Mouse (Mus musculus) bone marrow, adult 2 months (tissue): ENCODE measurements around the gene Wnk2. TPM values are rescaled to one million over a fixed set of nuclear protein-coding genes. Genes with fewer than 3 reads are reported as not detected.

Experiments
- H3K27ac ChIP-seq: fragments of 200-500 bp; 2 replicates; pipeline ENCODE4 v1.5.1; 2012; ENCODE audit warnings: low read depth, mild to moderate bottlenecking, control low read depth, inconsistent platforms, low read length; ENCODE audit not compliant: control insufficient read depth, poor library complexity, insufficient read depth
- H3K4me1 ChIP-seq: fragments of 200-500 bp; 2 replicates; pipeline ENCODE4 v1.6.1; 2011; ENCODE audit warnings: low read length; ENCODE audit not compliant: control insufficient read depth, insufficient read depth
- H3K4me3 ChIP-seq: fragments of 200-500 bp; replicated peaks from 2 replicates; pipeline ENCODE3; 2011; ENCODE audit warnings: mild to moderate bottlenecking, low read depth, low read length, control low read depth; ENCODE audit not compliant: control insufficient read depth
- CTCF ChIP-seq: fragments of 200-500 bp; IDR thresholded peaks from 2 replicates; pipeline ENCODE4 v1.5.1; 2011; ENCODE audit warnings: low read length, control low read depth; ENCODE audit not compliant: control insufficient read depth, insufficient read depth
- POLR2A ChIP-seq: fragments of 200-500 bp; IDR thresholded peaks from 2 replicates; pipeline ENCODE4 v1.6.1; 2011; ENCODE audit warnings: low read depth, mild to moderate bottlenecking, control low read depth, low read length, borderline replicate concordance; ENCODE audit not compliant: control insufficient read depth
- WGBS: fragments of 180-500 bp; shearing (Covaris S2); methylation state at CpG from one replicate; pipeline ENCODE4 v1.1.7; 2018; 5-methylcytosine and 5-hydroxymethylcytosine counted together
- polyA plus RNA-seq: library from polyadenylated mRNA; stranded (reverse); fragments of >200 nt; gene quantifications from 2 replicates; pipeline ENCODE4 v1.2.4, GENCODE M21; 2011; ENCODE audit warnings: low replicate concordance; ENCODE audit not compliant: missing spikeins, insufficient read depth, insufficient read length

Gene Wnk2
- polyA plus RNA-seq, 1 experiment = not detected

DNA sequence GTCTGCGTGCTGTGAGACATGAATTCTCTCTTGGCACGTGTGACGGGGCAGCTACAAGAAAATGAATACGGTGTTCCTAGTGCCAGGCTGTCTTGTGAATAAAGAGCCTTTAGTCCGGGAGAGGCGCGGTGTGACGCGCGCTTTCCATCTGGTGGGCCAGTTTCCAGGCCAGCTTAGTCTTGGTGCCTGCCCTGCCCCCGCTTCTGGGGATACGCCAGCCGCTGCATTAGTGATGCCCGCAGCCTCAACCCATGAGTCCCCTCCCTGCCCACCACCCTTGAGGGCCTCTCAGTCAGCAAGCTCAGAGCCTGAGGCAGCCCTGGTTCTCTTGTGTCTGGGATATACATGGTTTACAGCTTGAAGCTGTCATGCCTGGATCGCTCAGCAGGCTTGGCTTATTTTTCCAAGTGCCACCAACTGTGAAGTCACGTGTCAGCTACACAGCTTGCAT lies 131.5 kb downstream of the Wnk2 start:
- Histone ChIP-seq H3K4me1 (no peaks in the 10 kb centered on the region; the same call in 1 of the 2 replicates), H3K27ac (peak overlapping the region; percentile 30), H3K4me3 (no peak overlapping the region)
- TF ChIP-seq CTCF (no peak), POLR2A (no peak)
- WGBS = 45% methylated on average over 16 of the region's 16 CpGs

GRCm38 (mm10) chr13:49015366-49016306 lies 132.2 kb downstream of the Wnk2 start:
- peak overlapping the region; percentile 5 for H3K4me3 ChIP-seq
- WGBS = 16% methylated on average over 30 of the region's 30 CpGs
- TF ChIP-seq CTCF (no peak), POLR2A (no peak)

DNA sequence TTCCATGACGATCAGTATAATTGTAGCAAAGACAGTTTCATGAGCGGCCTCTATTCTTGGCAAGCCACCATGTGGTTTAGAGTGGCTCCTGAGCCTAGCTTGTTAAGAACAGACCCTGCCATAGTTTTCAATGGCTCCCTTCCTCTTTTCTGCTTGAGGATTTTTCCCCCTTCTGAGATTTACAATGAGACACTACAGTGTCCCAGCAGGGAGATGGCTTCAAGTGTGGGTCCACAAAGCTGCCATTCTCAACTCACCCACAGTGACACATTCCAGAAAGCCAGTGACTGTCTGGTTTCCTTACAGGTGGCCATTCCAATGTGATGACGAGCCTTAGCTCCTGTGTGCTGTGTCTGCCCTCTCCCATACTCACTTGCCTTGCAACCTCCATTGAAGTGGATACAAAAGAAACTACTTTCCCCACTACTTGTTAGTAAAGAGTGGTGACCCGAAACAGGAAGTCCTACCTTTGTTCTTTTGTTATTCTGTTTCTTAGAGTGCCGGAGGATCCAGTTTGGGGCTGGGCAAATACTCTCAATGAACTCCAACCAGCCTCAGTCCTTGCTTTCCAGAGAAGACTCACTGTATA lies 134.5 kb downstream of the Wnk2 start:
- 44% methylated on average over 5 of the region's 5 CpGs for WGBS
- Histone ChIP-seq H3K4me1 (no peaks in the 10 kb centered on the region; the same call in 1 of the 2 replicates), H3K27ac (no peak overlapping the region), H3K4me3 (no peak overlapping the region)
- TF ChIP-seq POLR2A = no peak
- TF ChIP-seq CTCF = no peak

More at GRCm38 (mm10) chr13:49015366-49016306, 132.2 kb downstream of the Wnk2 start:
- Histone ChIP-seq H3K27ac (peak overlapping the region; percentile 30), H3K4me1 (no peaks in the 10 kb centered on the region; the same call in 1 of the 2 replicates)

- Histone ChIP-seq H3K4me1 (no peaks in the 10 kb centered on the region), H3K27ac (no peak overlapping the region), H3K4me3 (no peak overlapping the region)
- TF ChIP-seq CTCF = no peak
- TF ChIP-seq POLR2A = no peak
- WGBS = 42% methylated on average over 3 of the region's 3 CpGs
Measured at GRCm38 (mm10) chr13:49001691-49002090, 146.1 kb downstream of the Wnk2 start.

- H3K4me3 ChIP-seq = no peak overlapping the region
- H3K27ac ChIP-seq = no peak overlapping the region
- TF ChIP-seq POLR2A (no peak), CTCF (peak; percentile 44)
- WGBS = 15% methylated on average over 6 of the region's 6 CpGs
- H3K4me1 ChIP-seq = no peaks in the 10 kb centered on the region
Measured at GRCm38 (mm10) chr13:48998591-48998990, 149.2 kb downstream of the Wnk2 start.

GRCm38 (mm10) chr13:48996731-48997130 lies 151.1 kb downstream of the Wnk2 start:
- H3K4me1 ChIP-seq = no peaks in the 10 kb centered on the region
- 79% methylated on average over 4 of the region's 4 CpGs for WGBS
- no peak overlapping the region for H3K4me3 ChIP-seq
- H3K27ac ChIP-seq = no peak overlapping the region
- TF ChIP-seq CTCF = no peak
- TF ChIP-seq POLR2A = no peak

- WGBS = under 1% methylated on average over 3 of the region's 3 CpGs
- Histone ChIP-seq H3K4me1 (no peaks in the 10 kb centered on the region), H3K27ac (no peak overlapping the region), H3K4me3 (no peak overlapping the region)
- TF ChIP-seq CTCF (no peak), POLR2A (no peak)
Measured at GRCm38 (mm10) chr13:48994903-48995302, 152.9 kb downstream of the Wnk2 start.

DNA sequence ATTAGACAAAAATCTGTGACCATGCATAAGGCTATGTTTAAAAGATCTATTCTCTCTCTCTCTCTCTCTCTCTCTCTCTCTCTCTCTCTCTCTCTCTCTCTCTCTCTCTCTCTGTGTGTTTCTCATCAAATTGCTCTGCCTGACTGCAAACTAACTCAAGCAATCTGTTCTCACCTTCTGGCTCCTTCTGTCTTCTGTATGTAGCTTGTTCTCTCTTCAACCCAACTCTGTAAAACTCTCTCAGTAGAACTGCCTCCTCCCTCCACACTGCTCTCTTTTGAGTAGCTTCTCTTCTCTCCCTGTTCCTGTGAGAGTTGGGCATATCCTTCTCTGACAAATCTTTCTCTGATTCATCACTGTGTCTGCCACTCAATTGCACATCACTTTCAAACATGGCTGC lies 154.9 kb downstream of the Wnk2 start:
- TF ChIP-seq POLR2A (no peak), CTCF (no peak)
- H3K4me1 ChIP-seq = no peaks in the 10 kb centered on the region
- H3K27ac ChIP-seq = no peak overlapping the region
- H3K4me3 ChIP-seq = no peak overlapping the region
